Mouse (Mus musculus): ENCODE measurements around the gene Sec24b.

DNA sequence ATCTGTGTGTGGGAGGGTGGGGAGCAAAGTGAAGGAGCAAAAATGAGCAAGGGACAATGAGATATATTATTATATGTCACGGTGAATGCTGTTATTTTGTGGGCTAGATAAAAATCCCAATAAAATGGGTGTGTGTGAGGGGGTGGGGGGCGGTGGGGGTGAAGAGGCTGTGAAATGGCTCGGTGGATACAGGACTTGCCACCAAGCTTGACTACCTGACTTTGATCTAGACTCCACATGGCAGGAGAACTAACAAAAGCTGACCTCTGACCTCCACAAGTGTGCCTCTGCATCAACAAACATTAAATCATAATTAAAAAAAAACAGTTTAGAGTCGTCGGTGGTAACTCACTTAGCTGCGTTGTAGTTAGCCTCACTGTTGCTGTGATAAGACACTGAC, 81.8 kb downstream of the Sec24b start:
- TF ChIP-seq EP300 (IDR thresholded peaks at IDR 0.05; ENCODE audit: low read depth), result no peak
- no peak for TF ChIP-seq CTCF (IDR thresholded peaks at IDR 0.05; ENCODE audit: low read depth)
